Mouse (Mus musculus): ENCODE measurements at regions not wholly inside any gene's neighbourhood (a gene's known extent, or its start where the extent isn't known, plus 50 kb on each side); places are given as distances from the start of the nearest gene placed in this dataset.

DNA sequence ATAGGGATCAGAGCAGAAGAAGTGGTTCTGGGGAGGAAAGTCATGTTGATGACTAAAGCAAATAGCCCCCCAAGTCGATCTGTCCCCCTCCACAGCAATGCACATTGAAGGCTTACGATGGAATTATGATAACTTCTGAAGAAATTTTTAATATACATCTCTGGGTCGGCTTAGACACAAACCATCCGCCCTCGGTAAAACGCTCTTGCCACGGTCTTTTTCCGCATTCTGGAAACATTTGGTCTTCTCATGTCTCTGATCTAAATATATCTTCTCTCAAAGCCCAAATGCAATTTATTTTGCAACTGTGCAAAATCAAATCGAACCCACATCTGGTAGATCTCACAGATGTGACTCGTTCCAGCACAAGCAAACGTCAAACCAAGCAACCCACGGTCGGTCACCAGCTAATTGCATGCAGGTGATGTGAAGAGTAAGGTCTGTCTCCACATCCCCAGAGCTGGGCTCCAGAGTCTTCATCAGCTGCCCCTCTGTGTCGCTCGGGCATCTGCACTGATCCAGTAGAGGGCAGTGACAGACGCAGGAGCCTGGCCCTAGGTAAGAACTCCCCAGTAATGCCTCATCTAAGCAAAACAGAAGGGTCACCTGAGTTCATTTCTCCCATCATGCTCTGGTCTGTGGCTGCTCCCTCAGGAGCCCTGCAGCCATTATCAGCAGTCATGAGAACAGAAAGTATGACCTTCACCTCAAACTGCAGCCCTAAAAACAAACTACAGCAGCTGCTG lies 79.5 kb upstream of the Gm47985 start:
- TF ChIP-seq EP300 (IDR thresholded peaks at IDR 0.05; ENCODE audit: low read depth) (no peak), CTCF (IDR thresholded peaks at IDR 0.05; ENCODE audit: low read depth) (peak; percentile 63)

Data from liver, postnatal 0 days (tissue).